Mouse (Mus musculus) midbrain, postnatal 0 days (tissue): Measurements from ENCODE around the gene Mlh1. TPM values are rescaled to one million over a fixed set of nuclear protein-coding genes. Genes with fewer than 3 reads are reported as not detected.

Experiments used
- ATAC-seq: fragments of 200-750 bp; cut with Nextera tagmentation; 2 replicates; pipeline ENCODE4 v1.8.0; 2017; ENCODE audit warnings: moderate number of reproducible peaks, mild to moderate bottlenecking, moderate TSS enrichment, moderate library complexity; ENCODE audit not compliant: low FRiP score
- DNase-seq: peaks from one replicate; pipeline ENCODE4 v3.0.0-alpha.2; 2015; ENCODE audit warnings: low spot score
- H3K27ac ChIP-seq: fragments of 300-500 bp; sonication (generic); 2 replicates; pipeline ENCODE4 v1.5.1; 2014; ENCODE audit warnings: low read depth, mild to moderate bottlenecking, low read length, mixed read lengths
- H3K27me3 ChIP-seq: fragments of 300-500 bp; sonication (generic); 2 replicates; pipeline ENCODE4 v1.6.1; 2014; ENCODE audit warnings: low read length, control low read depth, mixed read lengths; ENCODE audit not compliant: insufficient read depth
- H3K36me3 ChIP-seq: fragments of 300-500 bp; sonication (generic); 2 replicates; pipeline ENCODE4 v1.6.1; 2014; ENCODE audit warnings: low read length, control low read depth, mixed read lengths; ENCODE audit not compliant: insufficient read depth
- H3K4me1 ChIP-seq: fragments of 300-500 bp; sonication (generic); 2 replicates; pipeline ENCODE4 v1.6.1; 2014; ENCODE audit warnings: mild to moderate bottlenecking, control low read depth, antibody characterized with exemption, low read length, mixed read lengths; ENCODE audit not compliant: insufficient read depth
- H3K4me2 ChIP-seq: fragments of 300-500 bp; sonication (generic); 2 replicates; pipeline ENCODE4 v1.6.1; 2014; ENCODE audit warnings: low read depth, mild to moderate bottlenecking, low read length, mixed read lengths; ENCODE audit not compliant: poor library complexity, severe bottlenecking
- H3K4me3 ChIP-seq: fragments of 300-500 bp; sonication (generic); 2 replicates; pipeline ENCODE4 v1.5.1; 2014; ENCODE audit warnings: low read depth, mild to moderate bottlenecking, low read length, moderate library complexity
- H3K9ac ChIP-seq: fragments of 300-500 bp; sonication (generic); replicated peaks from 2 replicates; pipeline ENCODE4 v1.6.1; 2014; ENCODE audit warnings: mild to moderate bottlenecking, low read length, moderate library complexity, mixed read lengths; ENCODE audit not compliant: poor library complexity, severe bottlenecking
- H3K9me3 ChIP-seq: fragments of 300-500 bp; sonication (generic); 2 replicates; pipeline ENCODE4 v1.6.1; 2016; ENCODE audit warnings: low read length, control low read depth
- CTCF ChIP-seq: IDR thresholded peaks from 2 replicates; pipeline ENCODE4 v1.5.1; 2016; ENCODE audit warnings: antibody characterized with exemption, mild to moderate bottlenecking
- WGBS: fragments of 180-500 bp; shearing (Covaris S2); extraction: QIAGEN DNeasy Blood & Tissue Kit; methylation state at CpG from one replicate; pipeline ENCODE4 v1.1.7; 2014; 5-methylcytosine and 5-hydroxymethylcytosine counted together
- polyA plus RNA-seq: library from polyadenylated mRNA; unstranded; fragments of >200 nt; fragmentation: Nextera tagmentation; extraction: Ambion mirVana; gene quantifications from 2 replicates; pipeline ENCODE4 v1.2.1, GENCODE M21; 2015
- total RNA-seq: library from RNA; depleted of rRNA; stranded (reverse); fragments of >200 nt; gene quantifications from 2 replicates; pipeline ENCODE4 v1.2.3, GENCODE M21; 2014

Gene Mlh1
- total and polyA plus RNA-seq, 2 experiments from 2014 or later = 12.6 to 20.4 TPM

- H3K36me3 ChIP-seq = peaks cover 3% of the 10 kb centered on the region
- H3K27me3 ChIP-seq = no peaks in the 10 kb centered on the region
- peak overlapping the region; percentile 91 for H3K4me3 ChIP-seq
- TF ChIP-seq CTCF = no peak
- DNase-seq (no peak), ATAC-seq (no peak)
- H3K9ac ChIP-seq = peak overlapping the region; percentile 62
- 15% methylated on average over 5 of the region's 5 CpGs for WGBS
- H3K27ac ChIP-seq = peak overlapping the region; percentile 92
- H3K4me2 ChIP-seq = peak overlapping the region; percentile 54
- peaks cover 19% of the 10 kb centered on the region; the same call in 1 of the 2 replicates for H3K4me1 ChIP-seq
- no peaks in the 10 kb centered on the region for H3K9me3 ChIP-seq
Observed at GRCm38 (mm10) chr9:111270606-111271005, 985 bp downstream of the Mlh1 start.

GRCm38 (mm10) chr9:111267998-111268397 is 3.6 kb downstream of the Mlh1 start:
- H3K27ac ChIP-seq = no peak overlapping the region
- no peaks in the 10 kb centered on the region for H3K9me3 ChIP-seq
- H3K27me3 ChIP-seq = no peaks in the 10 kb centered on the region
- ATAC-seq = no peak
- peaks cover 3% of the 10 kb centered on the region; the same call in 1 of the 2 replicates for H3K4me1 ChIP-seq
- WGBS = 97% methylated on average over 2 of the region's 2 CpGs
- no peak overlapping the region for H3K4me3 ChIP-seq
- H3K4me2 ChIP-seq = no peak overlapping the region
- DNase-seq = no peak
- TF ChIP-seq CTCF = no peak
- H3K9ac ChIP-seq = no peak overlapping the region
- H3K36me3 ChIP-seq = peaks cover 13% of the 10 kb centered on the region; the same call in 1 of the 2 replicates

GRCm38 (mm10) chr9:111261356-111261755 is 10.2 kb downstream of the Mlh1 start:
- Histone ChIP-seq H3K27me3 (no peaks in the 10 kb centered on the region), H3K4me1 (no peaks in the 10 kb centered on the region), H3K9ac (no peak overlapping the region), H3K9me3 (no peaks in the 10 kb centered on the region), H3K27ac (no peak overlapping the region), H3K4me2 (no peak overlapping the region), H3K4me3 (no peak overlapping the region), H3K36me3 (peaks cover 40% of the 10 kb centered on the region; the same call in 1 of the 2 replicates)
- WGBS = 95% methylated on average over 4 of the region's 4 CpGs
- no peak for DNase-seq
- ATAC-seq = no peak
- TF ChIP-seq CTCF = no peak

GRCm38 (mm10) chr9:111260360-111260985 is 11.1 kb downstream of the Mlh1 start:
- no peak for TF ChIP-seq CTCF
- DNase-seq (peak; percentile 61), ATAC-seq (0 out of 2 replicates have a peak, but pooled peaks have one; percentile 16)
- Histone ChIP-seq H3K27ac (no peak overlapping the region), H3K9me3 (no peaks in the 10 kb centered on the region), H3K9ac (no peak overlapping the region), H3K4me2 (no peak overlapping the region), H3K4me1 (no peaks in the 10 kb centered on the region), H3K36me3 (peaks cover 40% of the 10 kb centered on the region; the same call in 1 of the 2 replicates), H3K4me3 (no peak overlapping the region), H3K27me3 (no peaks in the 10 kb centered on the region)
- WGBS = 50% methylated on average over 1 of the region's 1 CpGs

- no peaks in the 10 kb centered on the region for H3K4me1 ChIP-seq
- peak; percentile 59 for TF ChIP-seq CTCF
- WGBS = 73% methylated on average over 7 of the region's 7 CpGs
- H3K4me3 ChIP-seq = no peak overlapping the region
- no peaks in the 10 kb centered on the region for H3K9me3 ChIP-seq
- H3K36me3 ChIP-seq = peaks cover 32% of the 10 kb centered on the region
- H3K9ac ChIP-seq = no peak overlapping the region
- peak; percentile 42 for DNase-seq
- no peak overlapping the region for H3K4me2 ChIP-seq
- no peak for ATAC-seq
- H3K27ac ChIP-seq = no peak overlapping the region
- no peaks in the 10 kb centered on the region for H3K27me3 ChIP-seq
Observed at GRCm38 (mm10) chr9:111252161-111252869, 19.3 kb downstream of the Mlh1 start.

- DNase-seq = peak; percentile 3
- Histone ChIP-seq H3K9ac (no peak overlapping the region), H3K27ac (no peak overlapping the region), H3K4me1 (no peaks in the 10 kb centered on the region), H3K27me3 (no peaks in the 10 kb centered on the region), H3K4me3 (no peak overlapping the region), H3K9me3 (no peaks in the 10 kb centered on the region), H3K4me2 (no peak overlapping the region), H3K36me3 (peaks cover 33% of the 10 kb centered on the region)
- 89% methylated on average over 3 of the region's 3 CpGs for WGBS
- TF ChIP-seq CTCF = peak; percentile 45
- no peak for ATAC-seq
Observed at GRCm38 (mm10) chr9:111247682-111248246, 23.8 kb downstream of the Mlh1 start.
